Mouse (Mus musculus): ENCODE data around the gene Stub1. TPM values are rescaled to one million over a fixed set of nuclear protein-coding genes. Genes with fewer than 3 reads are reported as not detected.

Stub1 gene
- polyA plus RNA-seq (2012; rRNA removed), result 303 and 324 TPM in 2 replicates

DNA sequence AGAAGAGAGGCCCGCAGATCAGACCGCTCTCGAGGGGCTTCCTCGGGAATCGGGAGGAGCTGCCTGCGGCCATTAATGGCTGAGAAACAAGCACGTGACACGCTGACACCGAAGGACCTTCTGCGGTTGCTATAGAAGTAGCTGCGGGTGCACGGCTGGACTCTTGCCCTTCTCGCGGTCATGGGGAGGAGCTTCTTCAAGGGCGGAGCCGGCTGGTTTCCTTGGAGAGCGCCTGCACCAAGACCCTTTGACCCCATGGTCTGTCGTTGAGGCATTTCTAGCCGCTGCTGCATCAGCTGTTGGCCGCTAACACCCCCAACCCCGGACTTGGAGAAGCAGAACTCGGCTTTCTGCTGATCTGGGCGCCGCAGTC, at the start of gene Stub1:
Stub1 (minus strand) TSS at position 114 of the 373 bp plus-strand sequence.

DNA sequence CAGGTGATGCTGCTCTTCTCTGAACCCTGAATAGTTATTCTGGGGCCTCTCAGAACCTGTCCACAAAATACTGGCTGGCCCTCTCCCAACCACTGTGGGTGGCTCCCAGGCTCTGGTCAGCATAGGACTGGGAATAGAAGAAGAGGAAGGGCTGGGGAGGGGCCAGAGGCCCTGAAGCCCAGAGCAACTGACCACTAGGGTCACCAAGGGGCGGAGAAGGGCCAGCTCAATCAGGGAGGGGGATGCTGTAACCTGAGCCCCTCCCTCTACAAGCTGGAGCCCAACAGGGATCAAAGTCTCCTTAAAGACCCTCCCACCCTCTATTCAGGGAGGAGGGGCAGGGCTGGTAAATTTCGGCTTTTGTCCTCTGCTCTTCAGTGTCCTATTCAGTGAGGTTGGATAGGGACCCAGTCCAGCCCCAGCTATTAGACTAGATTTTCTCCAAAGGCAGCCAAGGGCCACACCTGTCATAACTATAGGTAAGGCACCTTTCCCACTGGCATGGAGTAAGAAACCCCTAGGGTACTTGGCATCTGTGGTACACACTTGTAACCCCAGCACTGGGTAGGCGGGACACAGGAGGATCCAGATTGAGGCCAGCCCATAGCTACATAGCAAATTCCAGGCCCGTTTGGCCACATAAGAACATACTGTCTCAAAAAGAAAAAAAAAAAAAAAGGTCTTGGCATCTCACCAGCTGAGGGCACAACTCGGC, 47.1 kb upstream of the Stub1 start, which contains the start of gene Wfikkn1:
Wfikkn1 (minus strand) TSS at position 663 of the 715 bp plus-strand sequence.

DNA sequence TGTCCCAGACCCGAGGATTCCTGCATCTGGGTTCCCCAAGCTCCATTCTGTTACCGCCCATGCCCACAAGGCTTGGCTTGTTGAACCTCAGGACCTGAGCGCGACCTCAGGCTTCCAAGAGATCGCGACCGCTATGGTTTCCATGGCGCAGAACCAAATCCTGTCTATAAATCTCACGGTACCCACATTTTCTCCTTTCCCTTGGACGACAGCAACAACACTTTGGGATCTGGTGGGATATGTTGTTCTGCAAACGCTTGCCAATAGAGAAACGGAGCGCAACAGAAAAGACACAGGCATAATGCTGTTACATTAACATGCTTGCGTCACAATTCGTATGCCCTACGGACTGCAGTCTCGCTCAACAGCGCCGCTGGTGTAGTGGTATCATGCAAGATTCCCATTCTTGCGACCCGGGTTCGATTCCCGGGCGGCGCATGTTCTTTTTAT, 41.5 kb upstream of the Stub1 start, which contains the start of gene Mettl26:
Mettl26 (plus strand) TSS at position 354 of the 450 bp plus-strand sequence.

DNA sequence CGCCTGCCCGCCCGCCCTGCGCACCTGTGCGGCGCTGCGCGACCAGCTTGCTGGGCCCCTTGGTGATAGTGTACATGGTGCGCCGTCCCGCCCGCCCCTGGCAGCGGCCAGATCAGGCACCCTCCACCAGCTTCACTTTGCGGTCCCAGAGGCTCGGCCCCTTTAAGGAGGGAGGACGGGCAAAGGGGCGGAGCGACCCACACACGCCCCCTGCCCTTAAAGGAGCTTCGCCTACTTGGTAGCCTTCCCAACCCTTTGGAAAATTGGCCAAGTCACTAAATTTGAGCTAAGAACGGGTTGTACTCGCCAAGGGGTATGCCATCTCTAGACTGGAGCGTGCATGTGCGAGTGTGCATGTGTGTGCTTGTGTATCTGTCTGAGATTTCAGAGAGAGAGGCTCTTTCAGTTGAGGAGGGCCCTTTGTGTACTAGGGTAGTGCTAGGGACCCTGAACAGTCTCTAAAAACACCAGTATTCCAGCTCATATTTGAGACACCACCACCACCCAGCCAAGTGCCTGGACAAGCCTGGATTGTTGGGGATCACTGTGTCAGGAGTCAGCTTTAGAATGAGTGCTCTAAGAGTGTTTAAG, 35.5 kb upstream of the Stub1 start, which contains the start of gene Mcrip2:
Mcrip2 (minus strand) TSS at position 164 of the 591 bp plus-strand sequence.

DNA sequence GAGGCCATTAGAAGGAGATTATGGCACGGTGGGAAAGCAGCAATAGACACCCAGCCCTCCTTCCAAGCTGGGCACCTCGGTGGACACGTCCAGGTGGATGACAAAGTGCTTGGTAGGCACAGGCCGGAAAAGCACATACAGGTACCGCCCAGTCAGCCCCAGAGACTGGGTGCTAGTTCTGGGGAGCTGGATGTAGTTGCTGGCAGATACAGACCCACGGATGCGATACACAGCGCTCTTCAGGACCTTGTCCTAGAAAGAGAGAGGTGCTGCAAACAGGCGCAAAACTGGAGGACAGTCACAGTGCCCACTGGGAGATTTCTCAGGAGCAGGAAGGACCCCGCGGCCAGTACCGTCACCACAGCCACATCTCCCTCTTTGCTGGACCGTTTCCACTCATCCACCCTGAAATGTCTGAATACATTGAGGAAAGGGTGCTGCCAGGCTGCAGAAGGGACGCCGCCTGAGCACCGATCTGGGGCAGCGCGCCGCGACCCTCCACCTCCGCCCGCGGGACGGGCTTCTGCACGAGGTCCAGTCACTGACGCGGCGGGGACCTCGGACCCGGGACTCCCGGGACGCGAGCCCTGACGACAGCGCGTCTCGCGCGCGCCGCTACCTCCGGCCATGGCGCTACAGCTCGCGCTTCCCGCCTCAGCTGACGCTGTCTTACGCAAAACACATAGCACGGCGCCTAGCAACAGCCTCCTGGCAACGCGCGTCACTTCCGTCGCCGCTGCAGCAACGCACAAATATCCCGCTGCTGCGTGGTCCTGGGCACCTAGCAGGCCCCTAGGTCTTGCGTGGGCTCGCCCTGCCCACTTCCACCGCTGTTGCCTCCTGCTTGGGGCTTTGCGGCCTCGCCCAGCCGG, 27.9 kb upstream of the Stub1 start, which contains the start of gene Wdr90:
Wdr90 (minus strand) TSS at position 670 of the 872 bp plus-strand sequence.

DNA sequence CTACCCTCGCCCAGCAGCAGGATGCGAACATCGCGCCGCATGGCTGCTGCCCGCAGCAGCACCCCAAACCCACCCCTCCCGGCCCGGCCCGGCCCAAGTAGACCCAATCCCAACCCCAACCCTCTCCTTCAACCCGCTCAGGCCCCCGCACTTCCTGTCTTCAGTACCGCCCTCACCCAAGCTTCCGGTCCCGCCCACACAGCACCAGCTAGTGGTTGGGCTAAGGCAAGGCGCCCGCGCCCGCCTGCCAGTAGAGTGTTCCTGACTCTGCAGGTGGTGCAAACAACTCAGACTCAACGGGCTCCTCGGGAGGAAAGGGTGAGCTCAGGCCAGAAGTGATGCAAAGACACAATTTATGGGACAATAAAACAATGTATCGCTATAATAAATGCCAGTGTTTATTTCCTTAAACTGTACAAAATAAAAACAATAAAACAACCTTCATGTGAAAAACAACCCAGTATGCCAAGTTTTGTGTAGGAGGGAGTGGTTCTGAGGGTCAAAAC, 11.2 kb upstream of the Stub1 start, which contains the start of gene Rhot2:
Rhot2 (minus strand) TSS at position 456 of the 506 bp plus-strand sequence.

DNA sequence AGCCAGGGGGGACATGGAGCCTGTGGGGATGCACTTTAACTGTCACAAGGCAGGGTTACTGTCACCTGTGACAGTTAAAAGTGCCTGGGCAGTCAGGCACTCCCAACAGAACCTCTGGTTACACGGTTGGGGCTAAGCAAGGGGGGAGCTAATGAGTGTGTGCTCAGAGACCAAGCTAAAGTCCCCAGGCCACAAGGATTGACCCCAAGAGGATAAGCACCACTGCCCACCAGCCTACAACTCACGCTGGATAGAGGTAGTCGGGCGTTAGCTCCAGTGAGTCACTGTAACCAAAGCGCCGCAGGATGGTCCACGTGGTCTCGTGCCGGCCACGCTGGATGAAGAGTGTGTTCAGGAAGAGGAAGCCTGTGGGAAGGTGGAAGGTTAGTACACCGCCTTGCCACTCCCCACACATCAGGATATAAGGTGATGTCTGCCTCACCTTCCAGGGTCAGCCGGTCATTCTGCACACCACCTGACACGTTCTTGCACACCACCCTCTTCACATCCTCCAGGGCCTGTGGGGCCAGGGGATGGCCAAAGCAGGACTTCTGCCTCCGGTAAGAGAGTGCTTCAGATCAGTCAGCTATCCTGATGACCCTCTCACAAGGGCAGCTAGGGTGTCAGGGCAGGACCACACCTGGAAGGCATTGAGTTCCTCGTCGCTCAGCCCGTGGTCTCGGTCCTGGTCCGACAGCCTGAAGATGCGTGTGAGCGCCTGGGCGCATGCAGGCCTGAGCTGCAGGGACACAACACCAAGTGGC, 8.1 kb upstream of the Stub1 start, which contains the start of gene Gm20683:
Gm20683 (minus strand) TSS at position 647 of the 764 bp plus-strand sequence.

DNA sequence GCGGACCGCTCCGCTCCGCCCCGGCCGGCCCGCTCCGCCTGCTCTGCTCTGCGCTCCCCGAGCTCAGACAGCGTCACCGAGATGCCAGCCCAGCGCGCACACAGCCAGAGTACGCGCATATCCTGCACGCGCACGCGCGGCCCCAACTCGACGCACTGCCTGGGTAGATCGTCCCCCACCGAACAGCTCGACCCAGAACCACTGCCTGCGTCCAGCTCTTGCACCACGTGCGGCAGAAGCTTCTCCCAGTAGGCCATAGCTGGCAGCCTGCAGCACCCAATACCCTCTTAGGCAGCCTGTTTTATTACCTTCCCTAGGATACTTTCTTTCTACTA, 3.8 kb upstream of the Stub1 start, which contains the start of gene Rhbdl1:
Rhbdl1 (minus strand) TSS at position 220 of the 335 bp plus-strand sequence.

DNA sequence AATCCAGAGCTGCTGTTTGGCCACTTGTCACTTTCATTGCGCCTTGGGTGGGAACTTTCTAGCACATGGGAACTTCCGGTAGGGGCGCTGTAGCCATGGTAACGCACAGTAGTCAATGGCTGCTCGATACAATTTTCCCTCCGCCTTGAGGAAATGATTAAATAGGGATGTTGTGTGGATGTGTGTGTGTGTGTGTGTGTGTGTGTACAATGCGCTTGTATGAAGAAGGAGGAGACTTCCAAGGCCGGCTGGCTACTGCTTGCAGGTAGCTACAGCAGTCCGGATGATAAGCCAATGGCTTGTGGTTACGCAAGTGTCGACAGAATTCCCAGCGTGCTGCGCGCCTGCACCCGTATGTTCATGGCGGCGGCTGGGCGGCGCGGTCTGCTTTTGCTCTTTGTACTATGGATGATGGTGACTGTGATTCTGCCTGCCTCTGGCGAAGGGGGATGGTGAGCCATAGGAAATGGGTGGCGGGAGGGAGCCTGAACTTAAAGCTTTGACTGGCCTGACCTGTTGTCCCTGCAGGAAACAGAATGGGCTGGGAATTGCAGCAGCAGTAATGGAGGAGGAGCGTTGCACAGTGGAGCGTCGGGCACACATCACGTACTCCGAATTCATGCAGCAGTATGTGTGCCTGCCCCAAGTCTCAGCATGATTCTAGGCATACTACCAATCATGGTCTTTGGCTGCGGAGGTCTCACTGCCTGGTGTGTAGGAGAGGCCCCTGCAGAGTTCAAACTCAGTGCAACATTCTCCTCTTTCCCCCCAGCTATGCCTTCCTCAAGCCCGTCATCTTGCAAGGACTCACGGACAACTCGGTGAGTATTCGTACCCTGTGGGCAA, 4.3 kb downstream of the Stub1 start, which contains the start of gene Jmjd8:
Jmjd8 (plus strand) TSS at position 156 of the 846 bp plus-strand sequence.

DNA sequence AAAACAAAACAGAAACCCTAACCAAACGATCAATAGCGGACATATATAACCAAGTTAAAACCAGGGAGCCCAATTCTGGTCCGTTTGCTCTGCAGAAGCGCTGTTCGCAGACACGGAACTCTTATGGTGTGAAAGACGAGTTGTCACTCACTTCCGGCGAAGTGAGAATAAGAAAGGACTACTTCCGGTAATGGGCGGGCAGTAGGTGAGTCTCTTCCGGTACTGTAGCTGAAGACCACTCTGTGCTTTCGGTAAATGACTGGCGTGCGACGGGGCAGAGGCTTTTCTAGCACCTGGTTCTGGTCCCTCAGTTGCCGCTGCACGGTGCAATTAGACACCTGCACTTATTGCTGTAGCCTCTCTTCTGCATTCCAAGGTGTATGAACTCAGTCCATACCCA, 9.8 kb downstream of the Stub1 start, which contains the start of gene Wdr24:
Wdr24 (plus strand) TSS at position 176 of the 400 bp plus-strand sequence.

DNA sequence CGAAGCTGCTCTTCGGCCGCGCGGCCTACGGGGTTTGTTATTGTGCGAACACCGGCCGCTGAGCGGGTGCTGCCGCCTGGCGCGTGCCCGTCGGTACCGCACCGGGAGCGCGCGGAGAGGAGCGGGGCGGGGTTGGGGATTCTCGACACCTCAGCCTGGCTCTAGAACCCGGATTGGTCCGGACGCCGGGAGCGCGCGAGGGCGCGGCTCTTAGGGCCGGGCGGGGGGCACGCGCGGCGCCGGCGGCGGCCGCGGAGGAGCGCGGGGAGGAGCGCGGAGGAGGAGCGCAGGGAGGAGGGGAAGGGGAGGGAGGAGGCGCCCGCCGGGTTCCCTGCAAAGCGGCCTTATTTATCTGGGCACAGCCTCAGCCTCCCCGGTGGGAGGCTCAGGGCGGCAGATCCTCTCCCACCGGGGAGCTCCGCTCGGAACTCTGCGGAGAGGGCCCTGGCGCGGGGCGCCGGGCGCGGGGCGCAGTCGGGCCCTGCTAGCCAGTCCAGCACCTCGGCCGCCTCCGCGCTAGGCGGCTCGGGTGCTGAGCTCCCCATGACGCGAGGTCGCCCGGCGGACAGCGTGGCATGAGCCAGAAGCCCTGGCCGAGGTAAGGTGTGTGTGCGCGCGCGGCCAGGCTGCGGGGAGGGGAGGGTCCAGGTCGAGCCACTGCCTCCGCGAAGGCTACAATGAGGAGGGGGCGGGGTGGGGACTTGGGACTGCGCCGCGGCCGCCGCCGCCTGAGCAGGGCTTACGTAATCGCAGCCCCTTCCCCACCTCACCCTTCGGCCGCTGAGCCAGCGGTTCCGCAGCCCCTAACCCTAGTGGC, 24.2 kb downstream of the Stub1 start, which contains the start of gene Fbxl16:
Fbxl16 (plus strand) TSS at position 297 of the 817 bp plus-strand sequence.

DNA sequence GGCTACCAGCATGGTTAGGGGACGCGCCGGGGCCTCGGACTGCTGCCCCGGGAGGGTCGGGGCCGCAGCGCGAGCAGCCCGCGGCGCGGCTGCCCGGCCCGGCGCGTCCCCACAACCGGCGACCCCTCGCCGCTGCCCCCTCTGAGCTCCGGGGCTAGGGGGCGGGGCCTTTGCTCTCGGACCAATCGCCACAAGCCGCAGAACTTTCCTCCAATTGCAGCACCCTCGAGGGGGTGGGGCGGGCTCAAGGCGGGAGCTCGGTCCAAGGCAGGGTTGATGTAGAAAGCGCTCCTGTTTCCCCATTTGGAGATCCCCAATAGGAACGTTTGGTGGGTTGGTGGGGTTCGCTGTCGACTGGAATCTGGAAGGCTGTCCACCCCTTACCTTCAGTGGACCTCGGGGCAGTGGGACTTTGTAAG, 36.2 kb downstream of the Stub1 start, which contains the start of gene Metrn:
Metrn (minus strand) TSS at position 186 of the 419 bp plus-strand sequence.

DNA sequence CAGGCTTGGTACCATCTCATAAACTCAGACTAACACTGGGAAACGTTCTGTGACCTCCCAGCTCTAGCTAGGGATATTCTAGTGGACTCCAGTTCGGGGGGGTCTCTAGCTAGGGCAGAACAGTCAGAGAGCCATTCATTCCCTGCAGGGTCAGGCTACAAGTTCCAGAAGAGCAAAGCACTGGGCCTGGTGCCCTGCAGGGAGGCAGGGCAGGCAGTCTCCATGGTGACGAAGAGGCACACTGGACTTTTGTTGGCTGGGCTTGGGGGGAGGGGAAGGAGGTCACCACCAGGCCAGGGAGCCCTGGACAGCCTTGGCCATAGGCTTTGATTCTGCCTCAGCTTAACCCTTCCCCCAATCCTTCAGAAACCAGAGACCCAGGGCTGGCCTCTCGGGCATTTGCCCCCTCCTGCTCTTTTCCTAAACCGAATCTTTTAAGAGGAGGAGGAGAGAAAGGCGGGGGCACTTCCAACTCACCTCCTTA, 37.6 kb downstream of the Stub1 start, which contains the start of gene AC134908.4:
AC134908.4 (minus strand) TSS at position 51 of the 484 bp plus-strand sequence.

DNA sequence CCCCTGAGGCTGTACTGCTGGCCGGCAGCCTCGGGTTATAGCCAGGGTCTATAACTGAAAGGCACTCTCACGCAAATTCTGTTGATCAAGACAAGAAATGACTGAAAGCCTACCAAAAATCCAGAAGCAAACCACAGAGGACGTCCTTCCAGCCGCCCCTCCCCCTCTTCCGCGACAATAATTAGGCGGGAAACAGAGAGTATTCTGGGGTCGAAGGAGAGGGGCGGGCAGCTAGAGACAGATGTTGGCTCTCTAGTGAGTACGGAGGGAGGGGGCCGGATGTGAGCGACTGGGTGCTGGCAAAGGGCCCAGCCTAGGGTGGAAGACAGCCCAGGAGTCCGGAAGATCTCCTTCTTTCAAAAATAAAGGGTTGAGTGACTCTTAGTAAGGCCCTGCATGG, 40.6 kb downstream of the Stub1 start, which contains the start of gene Fam173a:
Fam173a (minus strand) TSS at position 287 of the 400 bp plus-strand sequence.

DNA sequence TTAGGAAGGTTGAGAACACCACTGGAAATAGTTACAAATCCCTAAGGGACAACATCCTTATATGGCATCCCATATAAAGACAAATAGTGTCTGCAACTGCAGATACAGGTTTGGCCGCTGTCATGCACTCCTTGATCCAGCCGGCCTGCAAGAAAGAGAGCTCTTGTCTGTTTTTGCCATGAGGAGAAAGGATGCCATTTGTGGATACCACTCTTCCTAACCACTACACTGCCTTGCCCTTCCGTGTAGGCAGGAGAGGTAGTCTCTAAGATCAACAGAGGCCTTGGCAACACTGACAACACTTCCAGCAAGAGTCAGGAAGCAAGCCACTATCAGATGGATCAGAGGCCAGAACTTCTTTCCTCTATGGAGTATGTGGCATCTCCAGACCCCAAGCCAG, 46.9 kb downstream of the Stub1 start, which contains the start of gene Ccdc78:
Ccdc78 (plus strand) TSS at position 301 of the 400 bp plus-strand sequence.

DNA sequence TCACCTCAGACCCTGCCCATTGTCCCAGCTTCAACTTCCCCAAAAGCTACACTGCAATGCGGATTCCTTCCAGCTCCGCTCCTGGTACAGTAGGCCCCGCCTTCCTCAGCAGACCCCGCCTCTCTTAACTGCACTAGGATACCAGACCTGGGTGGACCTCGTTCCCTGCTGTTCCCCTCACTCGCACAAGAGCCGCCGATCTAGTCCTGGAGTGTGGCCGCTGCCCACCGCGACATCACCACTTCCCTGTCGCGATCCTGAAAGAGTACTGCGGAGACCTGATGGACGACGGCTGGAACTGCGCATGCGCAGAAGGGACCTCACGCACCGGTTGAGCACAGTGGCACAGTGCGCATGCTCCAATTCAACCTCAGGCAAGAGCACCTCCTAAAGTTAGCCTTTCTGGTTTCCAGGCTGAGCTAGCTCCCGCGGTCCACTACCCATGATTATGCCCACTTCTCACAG, 47.9 kb downstream of the Stub1 start, which contains the start of gene Haghl:
Haghl (minus strand) TSS at position 393 of the 465 bp plus-strand sequence.

